Mouse (Mus musculus): Measurements from ENCODE around the gene Pias3.

DNA sequence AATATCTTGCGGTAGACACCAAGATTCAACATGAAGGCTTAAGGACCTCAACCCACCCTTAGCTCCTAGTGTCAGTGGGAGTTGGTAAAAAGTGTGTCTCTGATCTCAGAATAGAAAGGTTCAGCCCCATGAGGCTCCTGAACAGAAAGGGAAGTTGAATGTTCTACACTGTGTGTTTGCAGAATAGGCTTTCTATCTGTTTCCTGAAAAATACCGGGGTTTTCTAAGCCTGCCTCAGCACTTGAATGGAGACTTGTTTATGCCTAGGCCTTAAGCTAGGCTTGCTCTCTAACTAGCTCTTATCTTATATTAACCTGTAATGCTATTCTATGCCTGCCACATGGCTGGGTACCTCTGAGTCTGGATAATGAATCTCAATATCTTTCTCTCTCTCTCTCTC, 35.3 kb upstream of the Pias3 start:
- TF ChIP-seq E2F4 (IDR thresholded peaks at IDR 0.05; ENCODE audit: insufficient replicate concordance, low read depth, low read length) (no peak), JUN (IDR thresholded peaks at IDR 0.05; ENCODE audit: insufficient read depth, low read depth, low read length) (no peak), BHLHE40 (IDR thresholded peaks at IDR 0.05; ENCODE audit: low read depth, low read length) (no peak), ZNF384 (IDR thresholded peaks at IDR 0.05; ENCODE audit: low read depth, low read length) (no peak)
